Mouse (Mus musculus): ENCODE data around the gene Gzmd.

Gzmd gene

GRCm38 (mm10) chr14:56082016-56082415, 50.4 kb downstream of the Gzmd start:
- no peak for DNase-seq (ENCODE audit: low spot score)
